Mouse (Mus musculus) liver, embryonic 14.5 days (tissue): ENCODE results near the gene Plcb1.

Experiments
- CTCF ChIP-seq: IDR thresholded peaks from 2 replicates; pipeline ENCODE4 v1.5.1; 2016; ENCODE audit warnings: antibody characterized with exemption, low read depth, control low read depth
- EP300 ChIP-seq: IDR thresholded peaks from 2 replicates; pipeline ENCODE4 v1.6.1; 2016; ENCODE audit warnings: antibody characterized with exemption, low read depth

- TF ChIP-seq CTCF (no peak), EP300 (no peak)
These were observed 129.2 kb downstream of the Plcb1 start for GRCm38 (mm10) chr2:134915035-134915434.
